Comparison of ENCODE assay signal across 7 mouse cellular contexts in genomic region chr14:40955596-40956251, GRCm38 (mm10). TPM values are rescaled to one million over a fixed set of nuclear protein-coding genes. Genes with fewer than 3 reads are reported as not detected.
DNase-seq lines count a peak whose midpoint lies in the region; ATAC-seq and TF ChIP-seq lines count a peak whose summit lies in the region.

No protein-coding gene starts in this region.

- 14% methylated on average over 10 of the region's 10 CpGs for WGBS in embryonic facial prominence, embryonic 12.5 days
- 2% methylated on average over 10 of the region's 10 CpGs for WGBS in neural tube, embryonic 13.5 days

- H3K9me3 ChIP-seq in CH12.LX (replicated peaks; ENCODE audit: low read length), result no peaks in the 10 kb centered on the region
- H3K9me3 ChIP-seq in embryonic facial prominence, embryonic 12.5 days, result no peaks in the 10 kb centered on the region
- H3K9me3 ChIP-seq in neural tube, embryonic 13.5 days, result no peaks in the 10 kb centered on the region

- no peak for TF ChIP-seq POLR2A in CH12.LX (IDR thresholded peaks at IDR 0.05; ENCODE audit: low read depth, low read length)

- H3K4me3 ChIP-seq in CH12.LX (replicated peaks in 1 of 3; ENCODE audit: low read depth in 2 of 3, low read length in 2 of 3, poor library complexity in 1 of 3), result peak overlapping the region in 1 of 3 experiments; percentile 15
- no peak overlapping the region for H3K4me3 ChIP-seq in embryonic facial prominence, embryonic 12.5 days
- peak overlapping the region; percentile 5; the same call in 1 of the 2 replicates for H3K4me3 ChIP-seq in neural tube, embryonic 13.5 days

- H3K27me3 ChIP-seq in CH12.LX (replicated peaks), result no peaks in the 10 kb centered on the region
- no peaks in the 10 kb centered on the region for H3K27me3 ChIP-seq in embryonic facial prominence, embryonic 12.5 days
- no peaks in the 10 kb centered on the region for H3K27me3 ChIP-seq in neural tube, embryonic 13.5 days

- no peak for TF ChIP-seq EP300 in CH12.LX (IDR thresholded peaks at IDR 0.05; ENCODE audit: low read length)

- peaks cover 47% of the 10 kb centered on the region for H3K79me2 ChIP-seq in CH12.LX (replicated peaks; ENCODE audit: control insufficient read depth, extremely low read depth, insufficient read depth, poor library complexity, severe bottlenecking)

- peak overlapping the region; percentile 67 for H3K4me2 ChIP-seq in CH12.LX (ENCODE audit: insufficient read depth, low read depth, poor library complexity, severe bottlenecking)
- peak overlapping the region; percentile 36 for H3K4me2 ChIP-seq in embryonic facial prominence, embryonic 12.5 days (replicated peaks)
- peak overlapping the region; percentile 48 for H3K4me2 ChIP-seq in neural tube, embryonic 13.5 days

- dilution Hi-C loops in CH12.LX (cut with MboI; ENCODE audit: extremely low pct_ligation_motif_present, extremely low pct_unique_long_range_greater_than_20kb, low sequenced_read_pairs), result no loop called here

- H3K9ac ChIP-seq in CH12.LX (ENCODE audit: insufficient read depth, low read depth), result peak overlapping the region; percentile 39
- peak overlapping the region; percentile 30; the same call in 1 of the 2 replicates for H3K9ac ChIP-seq in embryonic facial prominence, embryonic 12.5 days
- peak overlapping the region; percentile 70 for H3K9ac ChIP-seq in neural tube, embryonic 13.5 days

- peaks cover 45 to 98% of the 10 kb centered on the region in 2 experiments for H3K4me1 ChIP-seq in CH12.LX (ENCODE audit: control insufficient read depth in 1 of 2, insufficient read depth in 2 of 2)
- H3K4me1 ChIP-seq in embryonic facial prominence, embryonic 12.5 days, result peaks cover 83% of the 10 kb centered on the region
- H3K4me1 ChIP-seq in neural tube, embryonic 13.5 days (replicated peaks), result peaks cover 94% of the 10 kb centered on the region

- intact Hi-C loops in left cerebral cortex, postnatal 4 days (cut with DNase I), result no loop called here

- DNase-seq in CD4-positive helper T cell, adult 2 months (ENCODE audit: low read depth, low spot score), result peak; percentile 56
- DNase-seq in CH12.LX (ENCODE audit: extremely low read depth), result no peak
- peak; percentile 92 for DNase-seq in left cerebral cortex, postnatal 4 days
- no peak for DNase-seq in c-Kit-positive CD71-positive TER-119-positive erythroid progenitor cells, embryonic 14.5 days (ENCODE audit: low spot score)

- TF ChIP-seq RAD21 in CH12.LX (IDR thresholded peaks at IDR 0.05; ENCODE audit: low read depth, low read length), result no peak

- peaks cover 0 to 2% of the 10 kb centered on the region in 2 experiments for H3K36me3 ChIP-seq in CH12.LX (replicated peaks in 1 of 2; ENCODE audit: control insufficient read depth in 1 of 2, insufficient read depth in 1 of 2, low read length in 1 of 2)
- no peaks in the 10 kb centered on the region for H3K36me3 ChIP-seq in embryonic facial prominence, embryonic 12.5 days
- H3K36me3 ChIP-seq in neural tube, embryonic 13.5 days, result no peaks in the 10 kb centered on the region

- H3K27ac ChIP-seq in CH12.LX (ENCODE audit: insufficient read depth, low read depth), result peak overlapping the region; percentile 60
- peak overlapping the region; percentile 92 for H3K27ac ChIP-seq in embryonic facial prominence, embryonic 12.5 days
- H3K27ac ChIP-seq in neural tube, embryonic 13.5 days (replicated peaks), result peak overlapping the region; percentile 98

- in situ Hi-C loops in CH12.LX (cut with MboI; ENCODE audit: low pct_ligation_motif_present, low pct_unique_long_range_greater_than_20kb, low sequenced_read_pairs), result no loop called here

- ATAC-seq in embryonic facial prominence, embryonic 12.5 days (ENCODE audit: insufficient number of reproducible peaks, insufficient read depth, low FRiP score, low TSS enrichment), result peak; percentile 16; the same call in 1 of the 2 replicates
- ATAC-seq in hematopoietic stem cell, adult 5-6 weeks (replicated peaks in 1 of 2; ENCODE audit: insufficient read depth in 1 of 2, low FRiP score in 2 of 2, low TSS enrichment in 1 of 2, low read depth in 1 of 2, poor library complexity in 2 of 2, severe bottlenecking in 2 of 2), result peak; percentile 18 to 19; a peak in 1 of 4 replicates
- peak; percentile 65 for ATAC-seq in neural tube, embryonic 13.5 days (ENCODE audit: low read depth)

- no peak for TF ChIP-seq CTCF in CH12.LX (conservative IDR thresholded peaks at IDR 0.05 in 1 of 2, IDR thresholded peaks at IDR 0.05 in 1 of 2; ENCODE audit: low read depth in 2 of 2, low read length in 2 of 2)

TF ChIP-seq in CH12.LX, 34 proteins besides CTCF, POLR2A, EP300 and RAD21:
- TF ChIP-seq BHLHE40 (IDR thresholded peaks at IDR 0.05; ENCODE audit: low read depth, low read length), result peak; percentile 84
- no peak for TF ChIP-seq MXI1 (IDR thresholded peaks at IDR 0.05; ENCODE audit: low read depth, low read length)

RNA-seq across cellular contexts. Expression of gene Tspan14, which starts 10.9 kb away (rescaled TPM):
- 14.9 and 16.1 TPM in 2 replicates for total RNA-seq in CH12.LX (2012; rRNA removed)
- total RNA-seq in CH12.LX (2014; rRNA removed), result 10.6 and 11.6 TPM in 2 replicates
- polyA plus RNA-seq in CH12.LX (2012; ENCODE audit: insufficient read length, low read depth), result 17.8 and 19.1 TPM in 2 replicates
- 87.6 and 89.7 TPM in 2 replicates for polyA plus RNA-seq in embryonic facial prominence, embryonic 12.5 days (2016; fragmentation: Nextera tagmentation; extraction: Ambion mirVana)
- 57.2 and 76.9 TPM in 2 replicates for total RNA-seq in hematopoietic stem cell, adult 5-6 weeks (2017)
- total RNA-seq in left cerebral cortex, postnatal 4 days (2021), result 10 to 100 TPM; 81.9 to 86.2 TPM
- 78.5 and 87.4 TPM in 2 replicates for polyA plus RNA-seq in neural tube, embryonic 13.5 days (2015; fragmentation: Nextera tagmentation; extraction: Ambion mirVana)

RNA-seq across cellular contexts. Expression of gene Fam213a, which starts 57.9 kb away (rescaled TPM):
- total RNA-seq in CH12.LX (2012; rRNA removed) (15.6 and 17.1 TPM in 2 replicates), CH12.LX (2014; rRNA removed) (11.6 and 12.0 TPM in 2 replicates)
- 12.3 and 14.1 TPM in 2 replicates for polyA plus RNA-seq in CH12.LX (2012; ENCODE audit: insufficient read length, low read depth)
- polyA plus RNA-seq in embryonic facial prominence, embryonic 12.5 days (2016; fragmentation: Nextera tagmentation; extraction: Ambion mirVana), result 57.1 and 57.7 TPM in 2 replicates
- total RNA-seq in hematopoietic stem cell, adult 5-6 weeks (2017), result 37.0 and 46.1 TPM in 2 replicates
- total RNA-seq in left cerebral cortex, postnatal 4 days (2021), result 100 to 1,000 TPM in 1 of 2 experiments, 10 to 100 TPM in 1; 88.0 to 105 TPM
- 69.1 and 73.4 TPM in 2 replicates for polyA plus RNA-seq in neural tube, embryonic 13.5 days (2015; fragmentation: Nextera tagmentation; extraction: Ambion mirVana)

Comparison
In these comparisons a context has a peak if more than half of its experiments do, and no peak if none do; other contexts are left out.
1. DNase-seq: peak in CD4-positive helper T cell, adult 2 months (single experiment) and left cerebral cortex, postnatal 4 days (single experiment); none in CH12.LX (single experiment) and c-Kit-positive CD71-positive TER-119-positive erythroid progenitor cells, embryonic 14.5 days (single experiment).
2. Peak in every context shown above with its lines, with median percentiles within 50 percentile points of each other: H3K27ac ChIP-seq, H3K4me2 ChIP-seq, H3K9ac ChIP-seq and ATAC-seq.